Mouse (Mus musculus) thymus, postnatal 0 days (tissue): ENCODE results near the gene Agpat3. TPM values are rescaled to one million over a fixed set of nuclear protein-coding genes. Genes with fewer than 3 reads are reported as not detected.
A peak's percentile ranks its signal among the peaks of the same experiment; 100 is the strongest.

Experiments
- DNase-seq: peaks from one replicate; pipeline ENCODE4 v3.0.0-alpha.2; 2015; ENCODE audit warnings: low spot score
- polyA plus RNA-seq: library from polyadenylated mRNA; unstranded; fragments of >200 nt; fragmentation: Nextera tagmentation; extraction: Ambion mirVana; gene quantifications from 2 replicates; pipeline ENCODE4 v1.2.1, GENCODE M21; 2015

Gene Agpat3
- 139 and 152 TPM in 2 replicates for polyA plus RNA-seq

DNA sequence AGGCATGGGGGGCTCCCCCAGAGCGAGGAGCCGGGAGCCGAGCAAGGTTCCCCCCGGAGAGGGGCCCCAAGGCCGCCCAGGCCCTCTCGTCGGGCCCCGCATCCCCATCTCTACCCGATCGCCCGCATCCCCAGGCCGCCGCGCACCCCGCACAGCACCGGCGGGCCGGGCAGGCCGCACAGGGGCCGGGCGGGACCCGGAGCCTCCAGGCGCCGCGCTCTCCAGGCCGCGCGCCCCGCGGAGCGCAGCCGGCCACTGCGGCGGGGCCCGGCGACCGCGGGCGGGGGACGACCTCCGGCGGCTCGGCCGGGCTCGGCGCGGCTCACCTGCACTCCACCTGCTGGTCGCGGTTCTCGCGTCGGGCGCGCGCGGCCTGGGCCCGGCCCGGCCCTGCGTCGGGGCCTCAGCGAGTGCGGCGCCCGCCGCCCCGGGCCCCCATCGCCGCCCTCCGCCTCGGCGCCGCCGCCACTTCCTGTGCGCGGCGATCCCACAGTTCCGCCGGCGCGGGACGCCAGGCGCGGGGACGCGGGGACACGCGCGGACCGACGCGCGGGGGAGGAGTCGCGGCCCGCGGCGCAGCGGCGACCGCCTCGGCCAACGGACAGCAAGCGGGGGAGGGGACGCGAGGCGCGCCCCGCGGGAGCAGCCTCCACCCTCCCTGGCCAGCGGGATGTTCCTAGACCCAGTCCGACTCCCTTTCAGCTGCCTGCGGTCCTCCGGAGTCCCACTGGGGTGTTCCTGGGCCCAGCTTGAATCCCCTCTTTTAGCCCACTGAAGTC, at the start of gene Agpat3:
Agpat3 (minus strand) TSS at position 603 of the 779 bp plus-strand sequence.
- DNase-seq = peak; percentile 71

DNA sequence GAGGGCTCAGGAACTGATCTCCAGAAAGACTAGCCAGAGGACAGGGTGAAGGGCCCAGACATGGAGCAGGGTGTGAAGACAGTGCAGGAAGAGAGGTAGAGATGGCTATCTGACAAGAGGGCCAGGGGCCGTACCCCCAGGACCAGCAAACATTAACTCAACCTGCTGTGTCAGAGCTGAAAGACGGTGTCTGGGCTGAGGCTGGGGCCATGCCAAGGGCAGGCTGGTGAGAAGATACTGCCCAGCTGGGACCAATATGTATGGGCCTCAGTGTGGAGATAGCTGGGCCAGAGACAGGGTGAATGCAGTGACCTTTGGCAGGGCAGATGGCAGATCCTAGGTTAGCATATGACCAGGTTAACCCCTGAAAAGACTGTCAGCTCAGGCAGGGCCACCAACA, 48.8 kb upstream of the Agpat3 start:
- DNase-seq = no peak

GRCm38 (mm10) chr10:78399090-78399657, 46.9 kb upstream of the Agpat3 start:
- DNase-seq = peak; percentile 90

- no peak for DNase-seq
Observed at GRCm38 (mm10) chr10:78396625-78396885, 44.3 kb upstream of the Agpat3 start.

DNA sequence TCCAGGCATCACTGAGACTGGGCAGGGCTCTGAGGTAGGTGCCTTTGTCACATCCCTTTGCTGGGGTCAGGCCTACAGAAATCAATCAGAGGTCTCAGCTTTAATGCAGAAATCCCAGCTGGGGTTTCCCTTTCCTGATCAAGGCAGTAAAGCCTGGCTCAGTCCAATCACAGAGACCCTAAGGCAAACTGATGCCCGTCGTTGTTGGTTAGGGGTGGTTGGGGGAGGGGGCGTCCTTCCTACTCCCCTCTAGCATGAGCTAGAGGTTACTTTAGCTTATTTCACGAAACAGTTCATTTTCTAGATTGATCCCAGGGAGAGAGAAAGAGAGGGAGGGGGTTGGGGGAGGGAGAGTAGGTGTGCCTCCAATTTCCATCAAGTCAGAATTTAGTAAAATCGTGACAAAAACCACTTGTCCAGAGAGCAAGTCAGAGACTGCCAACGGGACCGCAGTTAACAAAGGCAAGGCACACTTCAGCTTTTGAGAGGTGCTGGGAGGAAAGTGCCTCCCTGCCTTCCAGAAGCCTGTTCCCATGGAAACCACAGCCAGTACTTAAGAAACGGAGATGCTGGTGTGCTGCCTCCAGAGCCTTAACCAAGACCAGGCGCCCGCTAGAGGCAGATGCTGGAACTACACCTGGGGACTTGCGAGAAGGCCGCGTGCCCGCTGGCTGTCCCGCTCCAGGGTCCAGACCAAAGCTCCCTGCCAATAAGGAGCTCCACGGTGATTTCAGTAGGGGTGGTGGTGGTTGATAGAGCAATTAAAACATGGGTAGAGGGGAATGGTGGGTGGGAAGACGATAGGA, 43.7 kb upstream of the Agpat3 start:
- DNase-seq = peak; percentile 92

DNA sequence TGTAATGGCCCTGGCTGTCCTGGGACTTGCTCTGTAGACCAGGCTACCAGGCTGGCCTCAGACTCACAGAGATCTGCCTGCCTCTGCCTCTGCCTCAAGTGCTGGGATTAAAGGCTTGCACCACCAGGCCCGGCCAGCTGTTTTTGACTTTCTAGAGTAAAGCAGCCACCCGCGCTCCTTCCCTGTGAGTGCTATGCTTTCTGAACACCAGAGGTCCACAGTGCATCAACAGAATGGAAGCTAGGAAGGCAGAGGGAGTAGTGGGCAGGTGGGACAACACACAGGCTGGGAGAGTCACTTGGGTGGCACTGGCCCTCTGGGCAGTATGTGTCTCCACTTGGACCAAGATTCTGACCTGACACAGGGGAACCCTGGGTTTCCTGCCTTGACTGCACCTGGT, 43.1 kb upstream of the Agpat3 start:
- DNase-seq = no peak

DNA sequence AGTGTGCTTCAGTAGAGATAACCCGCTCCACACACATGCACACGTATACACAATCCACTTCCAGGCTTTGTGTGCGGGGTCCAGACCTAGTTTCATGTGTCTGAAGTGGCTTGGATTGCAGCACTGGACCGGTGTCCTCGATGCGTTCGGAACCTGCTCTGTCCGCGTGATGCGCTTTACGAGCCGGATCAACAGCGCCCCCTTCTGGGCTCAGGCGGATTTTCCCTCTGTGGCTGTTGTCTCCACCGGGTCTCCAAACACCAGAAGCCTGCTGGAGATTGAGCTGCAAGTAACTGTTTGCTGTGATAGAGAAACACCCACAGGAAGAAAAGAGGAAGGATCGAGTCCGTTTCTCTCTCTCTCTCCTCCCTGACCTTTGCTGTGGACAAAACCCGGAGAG, 39.8 kb upstream of the Agpat3 start:
- peak; percentile 82 for DNase-seq

- no peak for DNase-seq
Observed at GRCm38 (mm10) chr10:78390982-78391470, 38.7 kb upstream of the Agpat3 start.

DNA sequence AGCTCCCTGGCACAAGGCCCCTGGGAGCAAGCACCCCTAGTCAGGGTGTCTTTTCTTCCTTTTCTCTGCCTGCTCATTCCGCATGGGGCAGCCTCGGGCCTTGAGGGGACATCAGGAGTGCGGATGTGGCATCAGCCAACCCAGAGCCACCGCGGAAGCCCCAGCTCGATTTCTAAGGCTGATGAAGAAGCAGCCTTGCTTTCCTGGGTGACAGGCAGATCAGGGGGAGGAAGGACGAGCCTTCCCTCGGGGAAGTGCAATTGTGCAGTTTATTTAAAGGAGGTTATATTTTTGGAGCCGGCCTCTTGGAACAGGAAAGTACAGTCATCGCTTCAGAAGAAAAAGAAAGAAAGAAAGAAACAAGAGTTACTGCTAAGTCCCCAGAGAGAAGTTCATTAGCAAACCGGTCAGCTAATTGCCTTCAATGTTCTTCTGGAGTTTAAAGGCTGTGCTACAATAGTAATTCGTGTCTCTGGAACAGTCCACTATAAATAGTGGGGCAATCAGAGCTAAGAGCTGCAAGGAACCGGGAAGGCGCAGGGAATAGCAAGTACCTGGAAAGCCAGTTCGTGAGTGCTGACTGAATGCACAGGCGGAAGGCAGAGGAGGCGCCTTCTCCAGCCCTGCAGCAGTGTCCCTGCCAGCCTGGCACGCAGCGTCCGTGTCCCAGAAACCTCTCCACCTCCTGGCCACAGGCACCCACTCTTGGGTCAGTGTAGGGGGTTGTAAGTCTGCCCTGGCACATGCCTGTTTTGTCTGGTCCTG, 36.1 kb upstream of the Agpat3 start:
- no peak for DNase-seq

- peak; percentile 52 for DNase-seq
Observed at GRCm38 (mm10) chr10:78385520-78385919, 33.2 kb upstream of the Agpat3 start.

DNA sequence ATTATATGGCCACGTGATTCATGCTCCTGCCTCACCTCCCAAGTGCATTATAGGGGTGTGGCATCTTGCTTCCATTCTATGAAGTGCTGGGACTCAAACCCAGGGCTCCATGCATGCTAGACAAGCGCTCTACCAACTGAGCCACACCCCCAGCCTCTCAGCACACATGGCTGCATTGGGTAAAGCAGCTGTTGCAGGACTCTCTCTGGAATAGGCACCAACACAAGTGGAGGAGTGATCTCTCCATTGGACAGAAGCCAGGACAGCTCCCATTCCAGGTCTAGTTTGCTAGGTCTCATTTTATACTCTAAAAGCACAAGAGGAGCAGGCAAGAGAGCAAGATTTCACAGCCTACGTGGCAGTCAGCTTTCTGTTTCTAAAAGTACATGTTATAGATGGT, 31.3 kb upstream of the Agpat3 start:
- no peak for DNase-seq

DNA sequence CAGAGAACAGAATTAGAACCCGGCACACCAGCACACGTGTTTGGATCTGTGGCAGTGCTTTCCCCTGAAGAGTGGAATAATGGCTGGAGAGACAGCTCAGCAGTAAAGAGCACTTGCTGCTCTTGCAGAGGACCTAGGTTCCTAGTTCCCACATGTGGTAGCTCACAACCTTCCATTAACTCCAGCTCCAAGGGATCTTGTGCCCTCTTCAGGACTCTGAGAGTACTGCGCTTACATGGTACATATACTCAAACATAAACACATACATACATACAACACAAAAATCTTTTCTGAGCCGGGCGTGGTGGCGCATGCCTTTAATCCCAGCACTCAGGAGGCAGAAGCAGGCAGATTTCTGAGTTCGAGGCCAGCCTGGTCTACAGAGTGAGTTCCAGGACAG, 26.2 kb upstream of the Agpat3 start:
- no peak for DNase-seq

GRCm38 (mm10) chr10:78372681-78373668, 20.7 kb upstream of the Agpat3 start:
- DNase-seq = peak; percentile 77

GRCm38 (mm10) chr10:78371746-78372145, 19.5 kb upstream of the Agpat3 start:
- DNase-seq = no peak

DNA sequence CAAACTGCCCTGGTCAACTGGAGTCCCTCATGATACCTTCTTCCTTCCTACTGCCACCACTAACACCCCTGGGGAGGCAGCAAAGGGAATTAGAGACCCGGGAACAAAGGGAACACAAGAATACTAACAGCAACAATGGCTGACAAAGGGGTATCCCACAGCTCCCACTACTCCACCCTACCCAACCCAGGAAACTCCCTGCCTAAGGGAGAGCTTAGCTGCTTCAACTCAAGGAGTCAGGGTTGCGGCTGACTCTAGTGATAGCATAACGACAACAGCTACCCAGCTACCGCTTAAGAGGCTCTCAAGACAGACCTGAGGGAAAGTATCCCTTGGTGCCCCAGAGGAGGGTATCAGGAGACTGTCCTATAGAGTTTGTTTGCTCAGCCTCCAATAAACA, 15.3 kb upstream of the Agpat3 start:
- no peak for DNase-seq

DNA sequence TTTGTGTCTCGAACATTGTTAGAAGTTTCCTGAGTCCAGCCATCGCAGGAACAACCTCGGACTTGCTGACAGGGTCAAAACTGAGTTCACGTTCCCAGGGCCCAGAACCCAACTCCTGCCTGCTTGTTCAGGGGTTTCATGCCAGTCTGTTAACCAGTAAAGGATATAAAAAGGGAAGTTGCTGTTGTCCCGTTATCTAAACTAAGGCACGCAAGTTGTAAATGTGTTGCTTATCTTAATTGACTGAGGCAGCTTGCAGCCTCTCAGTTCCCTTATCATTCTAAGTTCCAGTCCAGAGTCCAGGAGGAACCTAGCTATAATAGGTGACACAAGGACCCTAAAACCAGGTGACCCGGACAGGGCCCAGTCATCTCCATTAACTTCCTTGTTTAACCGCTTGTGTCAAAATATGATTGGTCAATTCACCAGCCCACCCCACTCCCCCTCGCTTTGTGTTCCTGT, 14.6 kb upstream of the Agpat3 start:
- DNase-seq = no peak

DNA sequence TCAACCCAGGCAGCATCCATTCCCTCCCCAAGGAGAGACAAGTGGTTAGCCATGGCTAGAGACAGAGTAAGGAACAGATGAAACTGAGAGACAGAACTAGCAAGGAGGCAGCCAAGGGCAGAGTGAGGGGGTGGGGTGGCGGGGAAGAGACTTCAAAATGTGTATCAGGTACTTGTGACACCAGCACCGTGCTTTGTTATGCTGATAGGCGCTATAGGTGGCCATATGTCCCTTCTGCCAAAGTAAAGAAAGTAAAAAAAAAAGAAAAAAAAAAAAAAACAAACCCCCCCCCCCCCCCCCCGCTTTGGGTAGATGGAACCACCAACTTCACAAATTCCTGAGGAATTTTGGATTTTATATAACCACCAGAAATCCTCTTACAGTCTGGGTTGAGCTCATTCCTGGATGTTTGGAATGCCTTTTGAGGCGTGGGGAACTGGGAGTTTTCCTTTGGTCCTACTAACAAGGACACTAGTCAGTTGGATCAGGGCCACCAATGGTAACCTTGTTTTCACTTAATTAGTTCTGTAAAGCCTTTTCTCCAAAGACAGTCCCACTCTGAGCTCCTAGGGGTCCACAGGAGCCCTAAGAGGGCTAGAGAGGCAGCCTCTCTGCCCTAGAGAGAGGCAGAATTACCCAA, 14.0 kb upstream of the Agpat3 start:
- DNase-seq = no peak

DNA sequence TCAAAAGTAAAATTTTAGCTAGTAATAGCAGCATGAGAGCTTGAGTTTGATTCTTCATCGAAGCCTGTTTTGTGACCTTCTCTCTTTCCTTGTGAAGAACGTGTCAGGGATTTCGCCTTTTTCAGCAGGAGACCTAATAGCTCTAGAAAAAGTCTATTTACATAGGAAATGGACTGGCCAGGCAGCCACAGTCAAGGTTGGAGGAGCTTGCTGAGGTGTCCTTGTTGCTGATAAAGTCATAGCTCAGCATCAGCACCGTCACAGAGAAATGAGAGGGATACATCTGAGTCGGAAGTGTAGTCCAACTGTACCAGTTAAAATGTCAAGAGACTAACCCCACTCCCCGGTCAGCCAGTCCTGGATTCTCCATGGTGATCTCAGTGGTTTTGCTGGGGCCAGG, 13.3 kb upstream of the Agpat3 start:
- no peak for DNase-seq

- DNase-seq = no peak
Observed at GRCm38 (mm10) chr10:78364106-78364505, 11.8 kb upstream of the Agpat3 start.

DNA sequence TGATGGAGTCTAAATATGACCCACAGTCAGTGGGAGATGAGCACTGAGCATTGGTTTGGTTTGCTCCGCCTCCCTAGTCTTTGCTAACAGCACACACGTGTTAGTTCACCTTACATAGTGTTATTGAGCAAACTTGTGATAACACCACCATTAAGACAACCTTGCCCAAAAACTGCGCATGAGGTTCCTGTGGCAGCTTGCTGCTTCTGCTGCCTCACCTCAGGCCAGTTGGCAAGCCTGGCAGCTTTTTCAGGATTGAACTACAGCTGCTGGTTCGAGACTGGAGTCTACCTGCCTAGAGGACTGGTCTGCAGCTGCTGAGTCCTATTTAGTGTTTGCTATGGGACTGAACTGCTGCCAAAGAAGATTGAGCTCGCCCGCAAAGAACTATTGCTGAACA, 11.1 kb upstream of the Agpat3 start:
- no peak for DNase-seq
